Mouse (Mus musculus) ovary, adult 10 weeks (tissue): ENCODE results near the gene Vmn2r-ps159. TPM values are rescaled to one million over a fixed set of nuclear protein-coding genes. Genes with fewer than 3 reads are reported as not detected.

Source experiments
- polyA plus RNA-seq: library from polyadenylated mRNA; stranded (reverse); fragments of 350-450 nt; fragmentation: Illumina TruSeq; extraction: RNeasy Lipid Tissue Mini Kit (QIAGEN cat#74804); gene quantifications from one replicate; pipeline ENCODE4 v1.2.3, GENCODE M21; 2014

The Vmn2r-ps159 gene
- not detected for polyA plus RNA-seq

GRCm38 (mm10) chr4:156330803-156331202, at the start of gene Vmn2r-ps159:
Gene Vmn2r-ps159 (plus strand): TSS chr4:156331103.

Other genes with a start within 250 kb of the Vmn2r-ps159 start
- gene 9430015G10Rik, start 221.1 kb upstream of the Vmn2r-ps159 start, polyA plus RNA-seq, result 2.7 TPM
- not detected for gene Rnf223, start 200.6 kb upstream of the Vmn2r-ps159 start, polyA plus RNA-seq
- gene Agrn, start 133.6 kb upstream of the Vmn2r-ps159 start, polyA plus RNA-seq, result 10.2 TPM
- gene Isg15, start 130.3 kb upstream of the Vmn2r-ps159 start, polyA plus RNA-seq, result not detected
- gene AW011738, start 127.8 kb upstream of the Vmn2r-ps159 start, polyA plus RNA-seq, result 0.83 TPM
- gene Perm1, start 115.2 kb upstream of the Vmn2r-ps159 start, polyA plus RNA-seq, result not detected
- 1.7 TPM for gene Plekhn1, start 96.2 kb upstream of the Vmn2r-ps159 start, polyA plus RNA-seq
- gene Noc2l, start 95.1 kb upstream of the Vmn2r-ps159 start, polyA plus RNA-seq, result 8.8 TPM
- gene Samd11, start 75.4 kb upstream of the Vmn2r-ps159 start, polyA plus RNA-seq, result not detected